Mouse (Mus musculus): ENCODE data around the gene Hs6st1.

Gene Hs6st1

DNA sequence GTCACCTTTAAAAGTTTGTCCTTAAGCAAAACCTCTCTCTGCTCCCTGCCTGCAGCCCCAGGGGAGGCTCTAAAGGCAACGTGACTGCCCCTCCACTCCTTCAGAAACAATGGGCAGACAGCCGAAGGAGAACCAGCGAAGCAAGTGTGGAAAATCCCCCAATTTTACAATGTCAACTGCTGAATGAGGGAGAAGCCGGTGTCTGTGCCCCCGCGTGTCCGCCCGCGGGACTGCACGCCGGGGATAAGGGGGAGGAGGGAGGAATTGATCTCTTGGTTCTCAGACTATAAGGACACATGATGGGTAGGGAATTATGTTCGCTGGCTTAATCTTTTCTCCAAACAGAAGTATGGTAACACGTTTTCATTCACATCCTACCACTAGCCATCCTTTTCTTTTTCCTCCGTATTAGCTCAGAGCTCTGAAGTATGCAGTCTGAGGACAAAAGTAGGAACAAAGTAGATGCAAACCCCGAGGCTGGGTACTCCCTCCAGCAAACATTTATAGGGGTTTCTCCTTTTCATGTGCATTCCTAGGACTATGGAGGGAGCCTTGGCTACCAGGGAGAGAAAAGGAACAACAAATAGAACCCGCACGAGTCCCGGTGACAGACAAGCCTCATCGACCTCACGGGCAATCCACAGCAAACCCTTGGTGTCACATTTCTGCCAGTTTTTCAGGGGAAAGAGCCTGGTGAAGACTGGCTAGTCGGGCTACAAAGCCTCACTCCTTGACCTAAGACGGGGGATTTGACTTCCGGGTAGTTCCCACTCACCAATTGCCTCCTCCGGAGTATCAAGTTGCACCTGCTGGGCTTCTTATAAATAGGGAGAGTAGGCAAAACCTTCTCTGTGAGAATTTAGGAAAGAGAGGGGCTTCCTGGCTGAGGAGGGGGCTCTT lies 3.1 kb upstream of the Hs6st1 start:
- DNase-seq (ENCODE audit: low spot score): peak; percentile 93

DNA sequence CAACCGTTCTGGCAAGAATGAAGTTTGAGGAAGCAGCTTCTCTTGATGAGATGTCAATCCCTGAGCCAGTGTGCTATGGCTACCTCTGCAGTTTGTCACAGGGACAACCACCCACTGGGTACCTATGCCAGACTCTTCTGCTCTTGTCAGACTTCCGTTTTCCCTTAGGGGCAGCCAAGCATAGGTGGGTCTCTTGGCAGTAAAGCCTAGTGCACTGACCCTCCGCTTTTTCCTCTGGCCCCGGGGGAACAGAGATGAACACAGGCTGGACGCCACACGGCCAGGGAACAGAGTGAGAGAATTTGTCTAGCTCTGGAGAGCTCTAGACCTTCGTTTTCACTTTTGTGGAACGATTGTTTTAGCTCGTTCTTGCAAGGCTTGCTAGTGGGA lies 2.4 kb upstream of the Hs6st1 start:
- DNase-seq (ENCODE audit: low spot score): no peak

DNA sequence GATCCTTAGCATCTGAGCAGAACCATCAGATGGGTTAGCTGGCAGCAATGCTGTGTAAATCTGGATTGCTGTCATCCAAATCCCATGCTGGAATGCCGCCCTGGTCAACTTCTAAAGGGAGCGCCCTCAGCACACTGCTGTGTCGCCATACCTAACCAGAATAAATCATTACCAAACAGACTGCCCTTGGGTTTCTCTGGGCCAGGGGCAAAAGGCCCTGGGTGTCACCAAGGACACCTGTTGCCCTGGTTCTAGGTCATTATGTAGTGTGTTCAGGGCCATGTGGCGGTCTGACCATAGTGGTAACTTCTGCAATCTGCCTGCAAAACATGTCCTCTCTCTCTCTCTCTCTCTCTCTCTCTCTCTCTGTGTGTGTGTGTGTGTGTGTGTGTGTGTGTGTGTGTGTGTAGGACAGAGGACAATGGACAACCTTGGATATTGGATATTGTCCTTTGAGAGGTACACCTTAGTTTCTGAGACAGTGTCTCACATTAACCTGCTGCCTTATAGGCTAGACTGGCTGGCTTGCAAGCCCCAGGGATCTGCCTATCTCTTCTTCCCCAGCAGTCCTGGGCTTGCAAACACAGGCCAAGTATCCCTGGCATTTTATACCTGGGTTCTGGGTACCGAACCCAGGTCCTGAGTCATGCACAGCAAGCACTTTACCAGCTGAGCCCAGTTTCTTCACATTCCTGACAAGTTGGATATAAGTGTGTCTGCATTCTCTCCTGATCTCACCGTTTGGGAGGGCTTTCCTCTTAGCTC lies 1.8 kb upstream of the Hs6st1 start:
- no peak for DNase-seq (ENCODE audit: low spot score)

DNA sequence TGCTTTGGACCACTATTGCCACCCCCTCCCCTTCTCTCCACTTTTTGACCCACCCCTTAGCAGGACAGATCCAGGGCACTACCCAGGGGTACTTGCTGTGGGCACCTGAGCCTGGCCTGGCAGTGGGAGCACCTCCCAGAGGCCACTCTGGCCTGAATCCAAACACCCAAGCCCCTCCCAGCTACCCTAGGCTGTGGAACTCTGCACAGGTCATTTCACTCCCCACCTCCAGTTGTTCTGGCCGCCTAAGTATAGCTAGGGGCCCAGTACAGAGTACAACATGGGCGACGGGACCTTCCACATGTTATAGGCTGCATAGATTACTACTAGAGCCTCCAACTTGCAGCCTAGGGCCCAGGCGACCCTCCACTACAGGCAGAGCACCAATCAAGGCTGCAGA lies 999 bp upstream of the Hs6st1 start:
- DNase-seq (ENCODE audit: low spot score): no peak

DNA sequence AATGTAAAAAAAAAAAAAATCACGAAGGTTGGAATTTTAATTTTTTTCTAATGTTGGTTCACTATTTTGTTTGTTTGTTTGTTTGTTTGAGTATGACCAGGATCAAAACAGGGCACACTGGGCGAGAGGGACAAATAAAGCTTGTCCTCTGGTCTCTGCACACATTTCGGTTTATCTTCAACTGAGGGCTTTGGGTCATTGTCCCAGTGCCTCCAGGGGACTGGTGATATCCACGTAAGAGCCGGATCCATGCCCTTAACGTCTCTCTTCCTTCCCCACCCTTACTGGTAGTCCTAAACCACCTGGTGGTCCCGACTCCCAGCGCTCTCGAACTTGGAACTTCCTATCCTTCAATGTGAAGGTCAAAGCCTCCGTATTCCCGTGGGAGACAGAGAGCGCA lies 589 bp upstream of the Hs6st1 start:
- no peak for DNase-seq (ENCODE audit: low spot score)

DNA sequence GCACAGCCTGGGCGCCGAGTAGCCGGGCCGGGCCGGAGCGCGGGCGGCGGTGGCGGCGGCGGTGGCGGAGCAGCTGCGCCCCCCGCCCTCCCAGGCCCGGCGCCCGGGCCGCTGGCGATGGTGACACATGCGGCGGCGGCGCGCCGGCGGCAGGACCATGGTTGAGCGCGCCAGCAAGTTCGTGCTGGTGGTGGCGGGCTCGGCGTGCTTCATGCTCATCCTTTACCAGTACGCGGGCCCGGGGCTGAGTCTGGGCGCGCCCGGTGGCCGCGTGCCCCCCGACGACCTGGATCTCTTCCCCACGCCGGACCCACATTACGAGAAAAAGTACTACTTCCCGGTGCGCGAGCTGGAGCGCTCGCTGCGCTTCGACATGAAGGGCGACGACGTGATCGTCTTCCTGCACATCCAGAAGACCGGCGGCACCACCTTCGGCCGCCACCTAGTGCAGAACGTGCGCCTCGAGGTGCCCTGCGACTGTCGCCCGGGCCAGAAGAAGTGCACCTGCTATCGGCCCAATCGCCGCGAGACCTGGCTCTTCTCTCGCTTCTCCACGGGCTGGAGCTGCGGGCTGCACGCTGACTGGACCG lies 426 bp downstream of the Hs6st1 start:
- DNase-seq (ENCODE audit: low spot score): peak; percentile 55

DNA sequence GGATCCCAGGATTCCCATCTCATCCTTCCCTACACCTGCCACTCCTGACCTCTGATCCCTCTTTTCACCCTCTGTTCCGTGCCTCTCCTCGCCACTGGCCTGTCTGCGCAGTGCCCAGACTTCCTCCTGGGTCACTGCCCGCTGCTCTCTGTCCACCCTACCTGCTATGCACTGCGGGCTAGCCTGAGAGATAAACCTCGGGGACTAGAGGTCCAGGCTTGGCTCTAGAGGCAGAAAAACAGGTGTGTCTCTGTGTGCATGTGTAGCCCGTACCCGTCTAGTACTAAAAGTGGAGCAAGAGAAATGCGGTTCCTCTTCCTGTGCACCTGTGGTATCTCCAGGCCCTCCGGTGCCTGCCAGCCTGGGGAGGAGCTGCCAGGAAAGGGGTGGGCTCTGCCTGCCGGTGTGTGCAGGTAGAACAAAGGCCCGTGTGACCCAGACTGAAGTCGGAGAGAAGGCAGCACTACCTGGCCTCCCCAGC lies 1.1 kb downstream of the Hs6st1 start:
- no peak for DNase-seq (ENCODE audit: low spot score)

DNA sequence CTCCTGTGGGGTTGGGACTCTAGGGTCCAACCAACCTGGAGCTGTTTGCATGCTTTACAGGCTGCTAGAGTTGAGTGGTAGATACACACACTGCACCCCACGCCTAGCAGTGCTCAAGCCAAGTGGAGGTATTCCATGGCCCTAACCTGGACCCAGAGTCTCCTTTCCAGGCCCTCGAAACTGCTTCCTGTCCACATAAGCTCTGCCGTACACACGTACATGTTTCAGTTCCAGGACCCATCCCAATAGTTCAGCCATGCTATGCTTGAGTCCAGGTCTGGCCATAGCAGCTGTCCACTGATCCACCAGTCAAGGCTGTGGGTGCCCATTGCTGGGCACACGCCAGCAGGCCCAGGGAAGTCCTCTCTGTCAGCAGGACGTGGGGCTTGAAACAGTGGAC lies 2.0 kb downstream of the Hs6st1 start:
- DNase-seq (ENCODE audit: low spot score): no peak

DNA sequence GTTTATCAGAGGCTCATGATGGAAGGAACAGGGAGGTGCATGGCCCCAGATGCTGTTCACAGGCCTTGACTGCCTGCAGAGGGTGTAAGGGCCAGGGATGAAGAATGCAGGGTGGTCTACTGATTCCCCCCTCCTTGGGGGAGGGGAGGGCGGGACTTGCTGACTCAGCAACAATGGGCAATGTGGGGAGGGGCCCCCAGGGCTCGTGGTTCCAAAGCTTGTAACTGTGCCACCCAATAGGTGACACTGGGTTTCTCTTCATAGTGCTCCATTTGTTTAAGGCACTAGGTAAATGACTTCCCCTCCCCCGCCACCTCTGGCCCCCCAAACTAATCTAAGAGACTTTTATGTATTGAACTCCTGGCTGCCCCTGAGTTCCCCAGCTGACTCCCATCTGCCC lies 2.5 kb downstream of the Hs6st1 start:
- no peak for DNase-seq (ENCODE audit: low spot score)

DNA sequence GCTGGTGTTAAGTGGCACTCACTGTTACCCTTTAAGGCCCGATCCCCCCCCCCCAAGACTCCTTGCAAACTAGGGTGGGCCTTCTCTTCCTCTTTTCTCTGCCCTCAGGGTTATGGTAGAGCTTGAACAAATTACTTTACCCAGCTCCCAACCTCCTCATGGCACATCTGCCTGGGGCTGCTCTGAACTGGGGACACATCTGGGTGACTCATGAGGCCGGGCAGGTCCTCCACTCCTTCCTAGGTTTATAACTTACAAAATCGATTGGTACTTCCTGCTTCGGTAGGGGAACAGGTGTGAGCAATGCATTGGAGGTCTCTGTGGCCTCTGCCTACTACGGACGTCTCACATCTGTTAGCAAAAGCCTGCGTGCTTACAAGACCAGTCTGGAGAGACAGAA lies 3.0 kb downstream of the Hs6st1 start:
- DNase-seq (ENCODE audit: low spot score): no peak

DNA sequence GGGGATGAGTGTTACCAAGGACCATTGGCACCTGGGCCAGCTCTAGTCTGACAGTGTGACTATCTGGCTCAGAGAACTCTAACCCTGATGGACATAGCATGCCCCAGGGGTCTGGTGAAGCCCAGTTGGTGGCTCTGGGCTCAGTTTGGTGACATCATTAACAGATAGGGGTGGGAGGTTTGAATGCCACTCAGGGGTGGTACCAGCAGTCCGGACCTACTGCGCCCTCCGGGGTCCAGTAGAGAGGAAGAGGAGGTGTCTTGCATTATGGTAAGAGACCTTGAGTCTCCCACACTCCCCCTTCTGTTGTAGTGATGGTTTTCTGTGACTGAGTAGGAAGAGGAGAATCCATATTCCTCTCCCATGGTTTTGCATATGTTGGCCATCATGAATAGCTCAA lies 3.4 kb downstream of the Hs6st1 start:
- no peak for DNase-seq (ENCODE audit: low spot score)

DNA sequence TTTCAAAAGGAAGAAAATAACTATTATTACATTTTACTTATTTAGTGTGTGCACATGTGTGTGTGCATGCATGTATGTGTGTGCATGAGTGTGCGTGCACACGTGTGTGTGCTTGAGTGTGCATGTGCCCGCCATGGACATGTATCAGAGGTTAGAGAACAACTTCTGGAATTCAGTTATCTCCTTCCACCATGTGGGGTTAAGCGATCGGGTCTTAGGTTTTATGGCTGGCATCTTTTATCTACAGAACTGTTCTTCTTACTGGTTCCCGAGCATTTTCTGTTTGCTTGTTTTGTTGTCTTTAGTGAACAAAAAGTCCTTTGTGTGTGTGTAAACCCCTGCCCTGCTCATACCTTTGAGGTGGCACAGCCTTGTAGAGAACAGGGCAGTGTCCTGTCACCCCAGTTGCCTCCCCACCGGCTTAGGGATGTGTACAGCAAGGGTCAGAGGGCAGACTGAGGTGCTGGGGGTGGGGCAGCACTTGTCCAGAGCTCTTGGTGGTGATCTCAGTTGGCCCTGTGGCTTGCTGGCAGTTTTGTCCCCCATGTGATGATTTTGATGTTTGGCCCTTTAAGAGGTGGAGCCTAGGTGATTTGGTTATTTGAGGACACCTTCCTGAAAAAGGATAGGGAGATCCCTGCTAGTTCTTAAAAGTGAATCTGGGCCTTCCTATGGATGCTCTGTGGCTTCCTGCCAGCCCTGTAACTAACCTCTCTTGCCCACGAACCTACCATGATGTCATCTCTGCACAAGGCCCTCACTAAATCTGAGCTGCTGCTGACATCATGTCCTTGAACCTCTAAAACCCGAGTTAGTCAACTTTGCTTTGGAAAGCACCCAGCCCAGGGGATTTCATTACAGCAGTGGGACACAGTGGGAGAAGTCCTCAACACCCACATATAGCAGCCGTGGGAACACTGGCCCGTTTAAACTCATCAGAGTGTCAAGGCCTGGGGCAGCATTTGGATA lies 4.7 kb downstream of the Hs6st1 start:
- DNase-seq (ENCODE audit: low spot score): no peak

DNA sequence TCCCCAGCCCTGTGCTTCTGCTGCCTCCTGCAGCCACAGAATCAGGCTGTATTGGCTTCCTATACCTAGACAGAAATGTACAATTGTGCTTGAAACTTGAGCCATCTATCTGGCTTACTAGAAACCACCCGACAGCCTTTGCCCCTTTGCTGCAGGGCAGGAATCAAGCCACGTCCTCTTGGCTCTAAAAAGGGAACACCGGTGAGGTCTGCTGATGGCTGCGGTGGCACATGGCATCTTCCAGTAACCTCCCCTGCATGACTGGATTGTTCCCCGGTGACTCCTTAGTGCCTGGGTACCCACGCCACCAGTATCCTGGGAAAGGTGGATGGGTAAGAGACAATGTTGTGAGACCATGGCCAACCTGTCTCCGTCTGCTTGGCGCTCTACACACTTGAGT lies 5.4 kb downstream of the Hs6st1 start:
- no peak for DNase-seq (ENCODE audit: low spot score)

DNA sequence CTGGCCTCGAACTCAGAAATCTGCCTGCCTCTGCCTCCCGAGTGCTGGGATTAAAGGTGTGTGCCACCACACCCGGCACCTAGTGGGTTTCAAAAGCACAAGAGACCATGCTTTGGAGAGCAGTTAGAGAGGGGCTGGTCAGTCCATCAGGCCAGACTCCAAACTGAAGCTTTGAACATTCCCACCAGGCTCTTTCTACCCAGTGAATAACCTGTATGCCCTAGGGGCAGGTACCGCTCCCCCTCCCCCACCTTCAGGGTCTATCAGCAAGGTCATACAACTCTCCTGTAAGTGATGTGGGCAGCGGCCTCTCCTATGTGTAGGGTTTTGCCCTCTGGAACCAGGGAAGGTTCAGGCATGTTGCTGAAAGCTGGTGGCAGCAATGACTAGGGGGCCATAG lies 6.0 kb downstream of the Hs6st1 start:
- no peak for DNase-seq (ENCODE audit: low spot score)

DNA sequence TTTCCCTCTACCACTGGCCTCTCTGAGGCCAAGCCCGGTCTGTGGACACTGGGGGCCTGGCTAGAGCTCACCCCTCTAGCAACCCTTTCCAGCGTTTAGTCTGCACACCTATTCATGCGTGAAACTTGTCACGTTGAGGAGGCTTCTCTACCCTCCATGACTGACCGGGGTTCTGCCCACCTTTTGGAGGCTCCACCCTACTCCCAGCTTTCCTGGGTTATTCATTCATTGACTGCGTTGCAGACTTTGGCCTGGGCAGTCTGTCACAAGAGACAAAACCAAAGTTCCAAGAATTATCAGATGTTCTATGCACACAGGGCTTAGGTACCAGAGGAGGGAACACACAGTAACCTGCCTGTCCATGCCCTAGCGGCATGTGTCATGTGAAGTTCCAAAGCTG lies 6.8 kb downstream of the Hs6st1 start:
- no peak for DNase-seq (ENCODE audit: low spot score)

DNA sequence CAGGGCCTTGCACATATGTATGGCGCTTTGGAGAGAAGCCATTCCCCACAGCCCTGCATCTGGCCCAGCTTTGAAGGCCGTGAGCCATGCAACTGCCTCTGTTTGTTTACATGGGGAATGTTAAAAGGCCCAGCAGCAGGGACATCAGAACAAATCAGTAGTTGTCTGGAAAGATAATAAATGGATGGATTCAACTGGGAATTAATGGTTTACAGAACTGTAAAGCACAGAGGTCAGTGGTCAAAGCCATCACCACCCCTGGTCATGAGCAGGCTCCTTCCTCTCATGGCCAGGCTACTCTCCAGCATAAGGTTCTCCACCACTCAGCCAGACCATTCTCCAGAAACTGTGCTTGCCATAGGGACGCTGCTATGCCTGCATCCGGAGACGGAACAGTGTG lies 7.5 kb downstream of the Hs6st1 start:
- no peak for DNase-seq (ENCODE audit: low spot score)

DNA sequence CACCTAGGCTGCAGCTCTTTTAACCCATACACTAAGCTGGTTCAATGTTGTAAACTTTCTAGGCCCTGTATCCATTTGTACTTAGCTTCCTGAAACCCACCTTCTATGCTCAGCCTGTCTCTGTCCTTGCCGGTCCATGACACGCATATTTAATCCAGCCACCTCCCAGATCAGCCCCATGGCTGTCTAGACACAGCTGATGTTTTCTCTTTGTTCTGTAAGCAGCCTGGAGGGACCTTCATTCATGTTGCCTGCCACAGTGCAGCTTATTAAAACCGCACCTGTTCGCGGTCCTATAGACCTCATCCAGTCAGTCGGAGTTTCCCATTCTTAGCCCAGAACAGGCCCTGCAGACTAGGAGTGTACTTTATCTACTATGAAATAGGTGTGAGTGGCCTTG lies 8.9 kb downstream of the Hs6st1 start:
- DNase-seq (ENCODE audit: low spot score): no peak

DNA sequence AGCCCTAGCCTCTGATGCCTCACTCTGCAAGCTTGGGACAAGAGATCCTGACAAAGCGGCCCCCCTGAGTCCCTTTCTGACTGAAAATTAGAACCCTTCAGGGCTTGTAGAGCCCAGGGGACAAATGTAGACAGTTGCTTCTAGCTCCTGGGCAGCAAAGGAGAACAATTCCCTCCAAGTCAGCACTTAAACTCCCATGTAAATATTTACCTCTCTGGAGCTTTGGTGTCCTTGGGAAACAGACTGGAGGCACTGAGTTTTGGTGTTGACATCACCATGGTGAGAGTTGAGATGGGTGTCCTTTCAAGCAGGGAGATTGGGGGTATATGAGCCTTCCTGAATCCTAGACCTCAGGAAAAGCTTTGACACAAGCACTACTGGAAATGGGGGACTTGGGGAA lies 10.1 kb downstream of the Hs6st1 start:
- no peak for DNase-seq (ENCODE audit: low spot score)

DNA sequence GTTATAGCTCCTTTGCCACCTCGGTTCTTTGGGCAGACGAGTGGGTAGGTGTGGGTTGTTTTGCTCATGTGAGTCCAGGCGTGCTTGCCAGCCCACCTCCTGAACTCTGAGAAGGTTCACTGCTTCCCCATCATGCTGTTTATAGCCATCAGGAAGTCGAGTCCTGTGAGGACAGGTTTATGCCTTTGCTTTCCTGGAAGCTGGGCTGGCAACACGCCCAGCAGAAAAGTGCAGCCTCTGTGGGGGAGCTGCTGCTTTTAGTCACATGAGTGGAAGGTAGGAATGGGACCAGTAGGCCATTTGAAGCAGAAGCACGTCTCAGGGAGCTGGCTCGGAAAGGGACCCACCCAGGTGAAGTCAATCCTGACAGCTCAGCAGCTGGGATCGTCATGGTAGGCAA lies 11.5 kb downstream of the Hs6st1 start:
- no peak for DNase-seq (ENCODE audit: low spot score)

DNA sequence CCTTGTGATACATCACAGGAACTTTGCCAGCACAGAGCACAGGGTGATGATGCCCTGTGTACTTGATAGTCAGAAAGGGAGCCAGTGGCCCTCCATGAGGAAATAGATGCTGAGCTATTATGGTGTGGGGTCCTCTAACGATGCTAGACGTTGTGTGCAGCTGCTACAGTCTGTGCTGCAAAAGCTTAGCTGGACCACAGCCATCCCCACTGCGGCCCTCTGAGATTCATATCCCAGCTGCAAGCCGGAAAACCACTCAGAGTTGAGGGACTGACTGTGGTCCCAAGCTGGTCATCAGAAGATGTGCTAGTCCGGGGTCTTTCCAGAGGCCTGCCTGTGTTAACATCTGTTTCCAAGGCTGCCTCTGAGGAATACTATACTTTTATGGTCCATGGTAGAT lies 12.8 kb downstream of the Hs6st1 start:
- no peak for DNase-seq (ENCODE audit: low spot score)

DNA sequence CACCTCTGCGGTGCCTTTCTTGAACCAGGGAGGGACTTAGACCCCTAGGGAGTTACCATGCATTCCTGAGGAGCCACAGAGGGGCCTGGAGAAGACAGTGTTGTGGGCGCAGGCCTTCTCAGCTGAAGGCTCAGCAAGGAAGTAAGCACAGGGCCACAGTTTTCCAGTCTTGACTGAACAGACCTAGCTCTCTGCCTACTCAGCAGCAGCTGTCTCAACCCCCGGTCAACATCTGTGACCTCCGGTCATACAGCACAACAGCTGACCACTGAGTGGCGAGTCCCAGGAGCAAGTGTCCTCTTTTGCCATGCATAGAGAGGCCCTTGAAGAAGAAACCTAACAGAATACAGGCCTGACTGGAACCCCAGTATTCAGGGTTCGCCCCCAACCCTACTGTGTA lies 14.0 kb downstream of the Hs6st1 start:
- DNase-seq (ENCODE audit: low spot score): no peak

DNA sequence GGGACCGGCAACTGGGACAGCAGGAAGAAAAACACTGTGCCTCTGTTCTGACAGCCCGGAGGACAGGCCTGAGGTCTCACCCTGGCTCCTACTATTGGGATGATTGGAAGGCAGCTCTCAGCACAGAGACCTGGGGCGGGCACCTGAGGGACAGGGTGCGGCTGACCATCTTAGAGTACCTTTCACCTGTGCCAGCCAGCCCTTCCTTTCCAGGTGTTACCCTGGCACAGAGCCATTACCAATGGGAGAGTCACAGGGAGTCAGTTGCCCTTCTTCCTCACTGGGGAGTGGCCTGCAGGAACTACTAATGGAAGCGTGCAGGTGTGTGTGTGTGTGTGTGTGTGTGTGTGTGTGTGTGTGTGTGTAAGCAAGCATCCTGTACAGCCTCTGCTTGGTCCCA lies 15.4 kb downstream of the Hs6st1 start:
- DNase-seq (ENCODE audit: low spot score): no peak

Measured in embryo, embryonic 10.5 days (tissue).